Mouse (Mus musculus): ENCODE measurements around the gene Gm26661.
A peak's percentile ranks its signal among the peaks of the same experiment; 100 is the strongest.

The Gm26661 gene

GRCm38 (mm10) chr14:7821341-7821740 lies 30.0 kb downstream of the Gm26661 start:
- no peak for DNase-seq

GRCm38 (mm10) chr14:7822693-7823092 lies 31.3 kb downstream of the Gm26661 start:
- no peak for DNase-seq

- peak; percentile 54 to 83 for DNase-seq
These were observed 33.4 kb downstream of the Gm26661 start for GRCm38 (mm10) chr14:7824651-7825268.

- DNase-seq = peak; percentile 26 to 44
These were observed 35.0 kb downstream of the Gm26661 start for GRCm38 (mm10) chr14:7826151-7826937.

- no peak for DNase-seq
These were observed 37.8 kb downstream of the Gm26661 start for GRCm38 (mm10) chr14:7829181-7829580.

- DNase-seq = no peak
These were observed 40.5 kb downstream of the Gm26661 start for GRCm38 (mm10) chr14:7831770-7832439.

- no peak for DNase-seq
These were observed 41.0 kb downstream of the Gm26661 start for GRCm38 (mm10) chr14:7832440-7832783.

GRCm38 (mm10) chr14:7833458-7833857 lies 42.1 kb downstream of the Gm26661 start:
- DNase-seq = no peak

- no peak for DNase-seq
These were observed 47.2 kb downstream of the Gm26661 start for GRCm38 (mm10) chr14:7838564-7839089.

GRCm38 (mm10) chr14:7839950-7840514 lies 48.6 kb downstream of the Gm26661 start:
- DNase-seq = no peak

Data from lung, adult 18-20 months (tissue).